Mouse (Mus musculus) forebrain, embryonic 13.5 days (tissue): Measurements from ENCODE around the gene Olfr836. TPM values are rescaled to one million over a fixed set of nuclear protein-coding genes. Genes with fewer than 3 reads are reported as not detected.
"Not testable (repeated sequence)": the region's sequence is repeated elsewhere in the genome, so short reads cannot be mapped to it uniquely, and the experiment has no call there.

Experiments
- ATAC-seq: fragments of 200-750 bp; cut with Nextera tagmentation; 2 replicates; pipeline ENCODE4 v1.8.0; 2017
- H3K27ac ChIP-seq: fragments of 300-500 bp; sonication (generic); 2 replicates; pipeline ENCODE4 v1.5.1; 2015; ENCODE audit warnings: inconsistent platforms, mild to moderate bottlenecking, moderate library complexity
- H3K27me3 ChIP-seq: fragments of 300-500 bp; sonication (generic); 2 replicates; pipeline ENCODE4 v1.6.1; 2015; ENCODE audit warnings: mild to moderate bottlenecking, inconsistent platforms
- H3K36me3 ChIP-seq: fragments of 300-500 bp; sonication (generic); 2 replicates; pipeline ENCODE4 v1.6.1; 2015; ENCODE audit warnings: mild to moderate bottlenecking, inconsistent platforms; ENCODE audit not compliant: poor library complexity, severe bottlenecking
- H3K4me1 ChIP-seq: fragments of 300-500 bp; sonication (generic); 2 replicates; pipeline ENCODE4 v1.6.1; 2015; ENCODE audit warnings: inconsistent platforms
- H3K4me2 ChIP-seq: fragments of 300-500 bp; sonication (generic); 2 replicates; pipeline ENCODE4 v1.6.1; 2015; ENCODE audit warnings: inconsistent platforms, mild to moderate bottlenecking, moderate library complexity
- H3K4me3 ChIP-seq: fragments of 300-500 bp; sonication (generic); 2 replicates; pipeline ENCODE4 v1.5.1; 2015; ENCODE audit warnings: mild to moderate bottlenecking, inconsistent platforms
- H3K9ac ChIP-seq: fragments of 300-500 bp; sonication (generic); 2 replicates; pipeline ENCODE4 v1.6.1; 2015; ENCODE audit warnings: mild to moderate bottlenecking, inconsistent platforms
- H3K9me3 ChIP-seq: fragments of 300-500 bp; sonication (generic); replicated peaks from 2 replicates; pipeline ENCODE4 v1.6.1; 2016; ENCODE audit warnings: inconsistent platforms
- WGBS: fragments of 180-500 bp; shearing (Covaris S2); methylation state at CpG from one replicate; pipeline ENCODE4 v1.1.7; 2015; 5-methylcytosine and 5-hydroxymethylcytosine counted together
- polyA plus RNA-seq: library from polyadenylated mRNA; unstranded; fragments of >200 nt; fragmentation: Nextera tagmentation; extraction: Ambion mirVana; gene quantifications from 2 replicates; pipeline ENCODE4 v1.2.1, GENCODE M21; 2015

The Olfr836 gene
- not detected in 2 replicates for polyA plus RNA-seq

DNA sequence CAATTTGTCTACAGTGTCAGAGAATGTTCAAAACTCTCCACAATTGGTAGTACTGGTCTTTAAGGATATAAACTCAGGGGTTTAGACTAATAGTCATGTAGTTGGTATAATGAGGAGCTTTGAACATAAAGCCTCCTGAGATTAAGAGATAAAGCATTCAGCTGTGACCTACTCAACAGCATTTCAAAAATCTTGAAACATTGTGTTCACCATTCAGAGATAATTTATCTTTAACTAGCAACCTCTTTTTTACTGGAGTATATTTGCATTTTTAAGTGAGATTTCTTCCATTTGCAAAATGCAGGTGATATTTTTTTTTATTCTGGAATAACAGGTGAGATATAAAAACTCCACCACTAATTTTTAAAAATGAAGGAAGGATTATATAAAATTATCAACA lies at the start of gene Olfr836:
Olfr836 (plus strand) TSS at position 301 of the 400 bp plus-strand sequence.
- Histone ChIP-seq H3K4me1 (no peaks in the 10 kb centered on the region), H3K4me3 (no peak within 1 kb of the TSS), H3K27ac (no peak within 1 kb of the TSS), H3K9me3 (no peaks in the 10 kb centered on the region), H3K4me2 (no peak within 1 kb of the TSS), H3K9ac (no peak within 1 kb of the TSS), H3K27me3 (no peaks in the 10 kb centered on the region), H3K36me3 (no peaks in the 10 kb centered on the region)
- no peak for ATAC-seq

DNA sequence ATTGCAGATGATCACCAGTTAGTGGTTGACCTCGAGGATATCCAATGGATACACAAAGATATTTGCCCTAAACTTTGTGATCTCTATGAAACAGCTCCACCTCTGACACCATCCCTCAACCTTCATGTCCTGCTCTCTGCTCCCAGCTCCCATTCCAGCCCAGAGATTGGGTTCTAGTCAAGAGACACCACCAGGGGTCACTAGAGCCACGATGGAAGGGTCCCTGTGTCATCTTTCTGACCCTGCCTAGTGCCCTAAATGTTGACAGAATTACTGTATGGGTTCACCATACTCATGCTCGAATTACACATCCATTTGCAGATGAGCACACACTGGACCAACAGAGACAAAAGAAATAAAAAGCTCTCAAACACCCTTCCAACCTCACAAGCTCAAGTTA lies 35.2 kb upstream of the Olfr836 start:
- no peaks in the 10 kb centered on the region for H3K27me3 ChIP-seq
- no peaks in the 10 kb centered on the region for H3K4me1 ChIP-seq
- no peak overlapping the region for H3K4me3 ChIP-seq
- no peak overlapping the region for H3K4me2 ChIP-seq
- peaks cover 11% of the 10 kb centered on the region for H3K9me3 ChIP-seq
- 40% methylated on average over 3 of the region's 3 CpGs for WGBS
- H3K27ac ChIP-seq: no peak overlapping the region
- no peak overlapping the region for H3K9ac ChIP-seq
- no peak for ATAC-seq
- H3K36me3 ChIP-seq: no peaks in the 10 kb centered on the region

GRCm38 (mm10) chr9:19092889-19093753 lies 27.1 kb upstream of the Olfr836 start:
- WGBS: 60% methylated on average over 6 of the region's 6 CpGs
- ATAC-seq, H3K36me3 ChIP-seq, H3K4me1 ChIP-seq, H3K4me3 ChIP-seq, H3K9ac ChIP-seq, H3K4me2 ChIP-seq, H3K27ac ChIP-seq, H3K27me3 ChIP-seq: not testable (repeated sequence)
- H3K9me3 ChIP-seq: peaks cover 20% of the 10 kb centered on the region

DNA sequence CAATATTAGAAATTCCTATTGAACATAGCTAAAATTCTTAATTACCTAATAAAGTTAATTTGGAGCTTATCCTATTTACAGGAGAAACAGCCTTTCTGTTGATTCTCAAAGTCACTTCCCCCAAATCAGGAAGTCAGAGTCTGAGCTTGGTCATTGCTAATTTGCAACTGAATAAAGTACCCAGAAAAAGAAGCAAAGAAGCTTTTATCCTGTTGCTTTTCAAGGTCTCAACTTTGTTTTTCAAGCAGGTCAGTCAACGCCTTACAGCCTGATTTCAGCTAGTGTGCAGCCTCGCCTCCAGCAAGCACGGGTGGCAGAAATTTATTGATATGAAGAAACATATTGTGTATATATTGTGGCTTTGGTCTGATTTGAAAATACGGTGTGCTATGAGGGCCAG lies 22.9 kb upstream of the Olfr836 start:
- WGBS: 88% methylated on average over 4 of the region's 4 CpGs
- ATAC-seq: no peak

DNA sequence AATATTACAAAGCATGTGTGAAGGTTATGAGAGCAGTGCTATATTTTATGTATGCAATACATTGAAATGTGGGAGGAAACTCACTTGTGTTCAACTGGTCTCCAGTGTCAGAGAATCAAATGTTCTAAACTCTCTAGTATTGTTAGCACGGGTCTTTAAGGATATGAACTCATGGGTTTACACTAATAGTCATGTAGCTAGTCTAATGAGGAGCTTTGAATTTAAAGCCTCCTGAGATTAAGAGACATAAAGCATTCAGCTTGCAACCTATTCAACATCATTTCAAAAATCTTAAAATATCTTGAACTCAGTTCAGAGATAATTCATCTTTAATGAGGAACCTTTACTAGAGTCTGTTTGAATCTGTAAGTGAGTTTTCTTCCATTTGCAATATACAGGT lies 15.8 kb downstream of the Olfr836 start, which contains the start of gene Olfr837:
Olfr837 (plus strand) TSS at position 301 of the 400 bp plus-strand sequence.
- no peak within 1 kb of the TSS for H3K4me2 ChIP-seq
- ATAC-seq: no peak
- peaks cover 11% of the 10 kb centered on the region for H3K9me3 ChIP-seq
- no peak within 1 kb of the TSS for H3K9ac ChIP-seq
- H3K36me3 ChIP-seq: no peaks in the 10 kb centered on the region
- no peak within 1 kb of the TSS for H3K27ac ChIP-seq
- H3K27me3 ChIP-seq: no peaks in the 10 kb centered on the region
- H3K4me1 ChIP-seq: no peaks in the 10 kb centered on the region
- H3K4me3 ChIP-seq: no peak within 1 kb of the TSS
- WGBS: 66% methylated on average over 1 of the region's 1 CpGs

More for the DNA sequence above, 22.9 kb upstream of the Olfr836 start:
- peaks cover 14% of the 10 kb centered on the region for H3K9me3 ChIP-seq
- H3K27me3 ChIP-seq: no peaks in the 10 kb centered on the region
- H3K27ac ChIP-seq: no peak overlapping the region
- H3K4me3 ChIP-seq: no peak overlapping the region
- H3K4me2 ChIP-seq: no peak overlapping the region
- no peaks in the 10 kb centered on the region for H3K36me3 ChIP-seq
- H3K4me1 ChIP-seq: no peaks in the 10 kb centered on the region
- H3K9ac ChIP-seq: no peak overlapping the region

Other genes starting within 250 kb of the Olfr836 start
- gene Olfr830, start 245.7 kb upstream of the Olfr836 start, polyA plus RNA-seq: not detected in 2 replicates
- not detected in 2 replicates for gene Olfr832, start 183.3 kb upstream of the Olfr836 start, polyA plus RNA-seq
- gene Olfr834, start 132.4 kb upstream of the Olfr836 start, polyA plus RNA-seq: not detected in 2 replicates
- not detected in 2 replicates for gene Olfr835, start 87.6 kb upstream of the Olfr836 start, polyA plus RNA-seq
- not detected in 2 replicates for gene Olfr837, start 15.9 kb downstream of the Olfr836 start, polyA plus RNA-seq
- not detected in 2 replicates for gene Olfr839-ps1, start 56.9 kb downstream of the Olfr836 start, polyA plus RNA-seq
- not detected in 2 replicates for gene Olfr843, start 131.6 kb downstream of the Olfr836 start, polyA plus RNA-seq
- gene Olfr844, start 196.0 kb downstream of the Olfr836 start, polyA plus RNA-seq: not detected in 2 replicates
- gene Olfr845, start 216.1 kb downstream of the Olfr836 start, polyA plus RNA-seq: not detected in 2 replicates
- gene Olfr846, start 243.6 kb downstream of the Olfr836 start, polyA plus RNA-seq: not detected in 2 replicates